Mouse (Mus musculus) heart, adult 2 months (tissue): ENCODE data around the gene Trmt1.

Source experiments
- CTCF ChIP-seq: fragments of 200-600 bp; IDR thresholded peaks from 2 replicates; pipeline ENCODE4 v1.8.1; 2022; ENCODE audit warnings: antibody characterized with exemption, mild to moderate bottlenecking, moderate library complexity
- POLR2A ChIP-seq: fragments of 200-500 bp; IDR thresholded peaks from 2 replicates; pipeline ENCODE4 v1.6.1; 2011; ENCODE audit warnings: mild to moderate bottlenecking, low read depth, low read length, control low read depth; ENCODE audit not compliant: insufficient read depth

DNA sequence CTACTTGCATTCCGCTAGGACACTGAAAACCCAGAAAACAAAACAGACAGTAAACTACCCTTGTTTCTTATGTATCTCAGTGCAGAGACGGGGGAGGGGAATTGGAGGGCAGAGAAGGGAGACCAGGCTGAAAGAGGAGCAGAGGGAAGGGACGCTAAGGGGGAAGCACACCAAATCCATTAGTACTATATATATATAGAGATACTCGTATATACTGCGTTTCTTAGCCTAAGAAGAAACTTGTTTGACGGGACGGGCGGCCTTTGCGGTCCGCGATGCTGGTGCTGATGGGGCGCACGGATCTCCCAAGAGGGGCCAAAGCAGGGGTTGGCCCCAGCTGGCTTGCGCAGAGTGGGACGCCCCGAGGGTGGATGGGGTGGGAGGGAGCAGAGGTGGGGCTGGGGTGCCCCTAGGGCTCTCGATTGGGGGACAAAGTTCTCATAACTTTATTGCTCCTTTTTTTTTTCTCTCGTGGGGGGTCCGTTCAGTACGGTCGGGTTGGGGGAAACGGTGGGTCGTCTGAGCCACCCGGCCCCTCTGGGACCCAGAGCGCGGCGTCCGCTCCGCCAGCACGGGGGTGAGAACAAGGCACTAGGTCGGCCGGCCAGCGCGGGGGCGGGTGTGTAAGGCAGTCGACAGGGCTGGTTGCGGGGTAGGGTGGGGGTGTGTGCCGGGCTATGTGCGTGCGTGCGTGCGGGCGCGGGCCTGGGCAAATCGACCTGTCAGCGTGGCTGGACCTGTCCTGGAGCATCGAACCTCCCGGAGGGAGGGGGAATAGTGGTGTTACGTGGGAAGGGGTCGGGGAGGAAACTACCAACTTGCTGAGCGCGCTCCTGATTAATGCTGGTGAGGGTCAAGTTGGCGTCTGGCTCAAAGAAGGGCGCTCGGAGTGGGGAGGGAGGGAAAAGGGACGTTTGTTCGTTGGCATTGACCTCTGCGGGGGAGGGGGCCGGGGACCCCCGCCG is 19.0 kb downstream of the Trmt1 start:
- TF ChIP-seq CTCF: no peak
- TF ChIP-seq POLR2A: no peak; the same call in 1 of the 2 replicates
